Mouse (Mus musculus) midbrain, embryonic 13.5 days (tissue): Measurements from ENCODE around the gene Slc2a1. TPM values are rescaled to one million over a fixed set of nuclear protein-coding genes. Genes with fewer than 3 reads are reported as not detected.

ENCODE experiments used
- ATAC-seq: fragments of 200-750 bp; cut with Nextera tagmentation; 2 replicates; pipeline ENCODE4 v1.8.0; 2017; ENCODE audit warnings: mild to moderate bottlenecking, moderate TSS enrichment, moderate library complexity
- H3K27ac ChIP-seq: fragments of 300-500 bp; sonication (generic); 2 replicates; pipeline ENCODE4 v1.5.1; 2015; ENCODE audit warnings: inconsistent platforms, mild to moderate bottlenecking, moderate library complexity
- H3K27me3 ChIP-seq: fragments of 300-500 bp; sonication (generic); 2 replicates; pipeline ENCODE4 v1.6.1; 2015; ENCODE audit warnings: mild to moderate bottlenecking, inconsistent platforms
- H3K36me3 ChIP-seq: fragments of 300-500 bp; sonication (generic); 2 replicates; pipeline ENCODE4 v1.6.1; 2015; ENCODE audit warnings: mild to moderate bottlenecking, inconsistent platforms
- H3K4me1 ChIP-seq: fragments of 300-500 bp; sonication (generic); replicated peaks from 2 replicates; pipeline ENCODE4 v1.6.1; 2015; ENCODE audit warnings: inconsistent platforms
- H3K4me2 ChIP-seq: fragments of 300-500 bp; sonication (generic); replicated peaks from 2 replicates; pipeline ENCODE4 v1.6.1; 2015; ENCODE audit warnings: moderate library complexity, mild to moderate bottlenecking, inconsistent platforms
- H3K4me3 ChIP-seq: fragments of 300-500 bp; sonication (generic); replicated peaks from 2 replicates; pipeline ENCODE4 v1.5.1; 2015; ENCODE audit warnings: mild to moderate bottlenecking, inconsistent platforms
- H3K9ac ChIP-seq: fragments of 300-500 bp; sonication (generic); replicated peaks from 2 replicates; pipeline ENCODE4 v1.6.1; 2015; ENCODE audit warnings: mild to moderate bottlenecking, inconsistent platforms
- H3K9me3 ChIP-seq: fragments of 300-500 bp; sonication (generic); 2 replicates; pipeline ENCODE4 v1.6.1; 2016; ENCODE audit warnings: mild to moderate bottlenecking, inconsistent platforms
- WGBS: fragments of 180-500 bp; shearing (Covaris S2); methylation state at CpG from one replicate; pipeline ENCODE4 v1.1.7; 2015; 5-methylcytosine and 5-hydroxymethylcytosine counted together
- polyA plus RNA-seq: library from polyadenylated mRNA; unstranded; fragments of >200 nt; fragmentation: Nextera tagmentation; extraction: Ambion mirVana; gene quantifications from 2 replicates; pipeline ENCODE4 v1.2.1, GENCODE M21; 2015

Gene Slc2a1
- polyA plus RNA-seq, 1 experiment from 2014 or later = 104 TPM

- H3K4me2 ChIP-seq = no peak overlapping the region
- no peaks in the 10 kb centered on the region for H3K36me3 ChIP-seq
- H3K9ac ChIP-seq = no peak overlapping the region
- peaks cover 34% of the 10 kb centered on the region for H3K4me1 ChIP-seq
- no peak overlapping the region for H3K27ac ChIP-seq
- peaks cover 26% of the 10 kb centered on the region for H3K27me3 ChIP-seq
- 37% methylated on average over 7 of the region's 7 CpGs for WGBS
- H3K4me3 ChIP-seq = no peak overlapping the region
- no peaks in the 10 kb centered on the region; the same call in 1 of the 2 replicates for H3K9me3 ChIP-seq
- ATAC-seq = no peak
Observed at GRCm38 (mm10) chr4:119075273-119075672, 33.2 kb upstream of the Slc2a1 start.

- Histone ChIP-seq H3K4me3 (no peak overlapping the region), H3K27ac (no peak overlapping the region), H3K9ac (no peak overlapping the region), H3K9me3 (no peaks in the 10 kb centered on the region; the same call in 1 of the 2 replicates), H3K4me2 (no peak overlapping the region), H3K27me3 (peaks cover 26% of the 10 kb centered on the region), H3K4me1 (peaks cover 23% of the 10 kb centered on the region), H3K36me3 (no peaks in the 10 kb centered on the region)
- 81% methylated on average over 11 of the region's 11 CpGs for WGBS
- no peak for ATAC-seq
Observed at GRCm38 (mm10) chr4:119076336-119076735, 32.2 kb upstream of the Slc2a1 start.

GRCm38 (mm10) chr4:119077084-119077682 lies 31.3 kb upstream of the Slc2a1 start:
- peaks cover 14% of the 10 kb centered on the region for H3K4me1 ChIP-seq
- no peak overlapping the region for H3K4me2 ChIP-seq
- H3K9me3 ChIP-seq = no peaks in the 10 kb centered on the region; the same call in 1 of the 2 replicates
- H3K27me3 ChIP-seq = peaks cover 19% of the 10 kb centered on the region
- H3K27ac ChIP-seq = no peak overlapping the region
- H3K36me3 ChIP-seq = no peaks in the 10 kb centered on the region
- no peak overlapping the region for H3K4me3 ChIP-seq
- 71% methylated on average over 13 of the region's 13 CpGs for WGBS
- no peak overlapping the region for H3K9ac ChIP-seq
- no peak for ATAC-seq

- Histone ChIP-seq H3K4me2 (no peak overlapping the region), H3K4me1 (no peaks in the 10 kb centered on the region), H3K27me3 (no peaks in the 10 kb centered on the region), H3K4me3 (no peak overlapping the region), H3K9me3 (no peaks in the 10 kb centered on the region; the same call in 1 of the 2 replicates), H3K36me3 (no peaks in the 10 kb centered on the region), H3K9ac (no peak overlapping the region), H3K27ac (no peak overlapping the region)
- 92% methylated on average over 6 of the region's 6 CpGs for WGBS
- no peak for ATAC-seq
Observed at GRCm38 (mm10) chr4:119079928-119080327, 28.6 kb upstream of the Slc2a1 start.

GRCm38 (mm10) chr4:119082740-119083231 lies 25.7 kb upstream of the Slc2a1 start:
- ATAC-seq = no peak
- Histone ChIP-seq H3K9ac (no peak overlapping the region), H3K4me1 (no peaks in the 10 kb centered on the region), H3K36me3 (no peaks in the 10 kb centered on the region), H3K4me2 (no peak overlapping the region), H3K27ac (no peak overlapping the region), H3K4me3 (no peak overlapping the region), H3K27me3 (no peaks in the 10 kb centered on the region), H3K9me3 (no peaks in the 10 kb centered on the region; the same call in 1 of the 2 replicates)
- 82% methylated on average over 3 of the region's 3 CpGs for WGBS

- ATAC-seq = no peak
- no peak overlapping the region for H3K4me3 ChIP-seq
- WGBS = 67% methylated on average over 2 of the region's 2 CpGs
Observed at GRCm38 (mm10) chr4:119088424-119088823, 20.1 kb upstream of the Slc2a1 start.

GRCm38 (mm10) chr4:119093890-119094289 lies 14.6 kb upstream of the Slc2a1 start:
- Histone ChIP-seq H3K9ac (no peak overlapping the region), H3K4me1 (no peaks in the 10 kb centered on the region)
- 82% methylated on average over 7 of the region's 7 CpGs for WGBS

More at GRCm38 (mm10) chr4:119088424-119088823, 20.1 kb upstream of the Slc2a1 start:
- Histone ChIP-seq H3K36me3 (no peaks in the 10 kb centered on the region), H3K4me1 (no peaks in the 10 kb centered on the region), H3K4me2 (no peak overlapping the region), H3K27ac (no peak overlapping the region), H3K27me3 (no peaks in the 10 kb centered on the region), H3K9me3 (no peaks in the 10 kb centered on the region), H3K9ac (no peak overlapping the region)

GRCm38 (mm10) chr4:119094987-119095386 lies 13.5 kb upstream of the Slc2a1 start:
- no peak overlapping the region for H3K27ac ChIP-seq
- WGBS = 26% methylated on average over 4 of the region's 4 CpGs
- no peak overlapping the region for H3K4me3 ChIP-seq
- no peaks in the 10 kb centered on the region for H3K9me3 ChIP-seq
- H3K4me2 ChIP-seq = no peak overlapping the region
- no peak overlapping the region for H3K9ac ChIP-seq
- no peaks in the 10 kb centered on the region for H3K27me3 ChIP-seq
- no peaks in the 10 kb centered on the region for H3K4me1 ChIP-seq
- H3K36me3 ChIP-seq = no peaks in the 10 kb centered on the region
- ATAC-seq = no peak

More at GRCm38 (mm10) chr4:119093890-119094289, 14.6 kb upstream of the Slc2a1 start:
- Histone ChIP-seq H3K4me2 (no peak overlapping the region), H3K36me3 (no peaks in the 10 kb centered on the region), H3K9me3 (no peaks in the 10 kb centered on the region), H3K27me3 (no peaks in the 10 kb centered on the region), H3K27ac (no peak overlapping the region), H3K4me3 (no peak overlapping the region)
- ATAC-seq = no peak

GRCm38 (mm10) chr4:119096401-119096800 lies 12.1 kb upstream of the Slc2a1 start:
- WGBS = 73% methylated on average over 3 of the region's 3 CpGs
- Histone ChIP-seq H3K36me3 (no peaks in the 10 kb centered on the region), H3K4me2 (no peak overlapping the region), H3K27ac (no peak overlapping the region), H3K4me3 (no peak overlapping the region), H3K9me3 (no peaks in the 10 kb centered on the region), H3K27me3 (no peaks in the 10 kb centered on the region), H3K9ac (no peak overlapping the region), H3K4me1 (no peaks in the 10 kb centered on the region)
- ATAC-seq = no peak

- no peaks in the 10 kb centered on the region for H3K4me1 ChIP-seq
- 86% methylated on average over 4 of the region's 4 CpGs for WGBS
- no peak overlapping the region for H3K4me2 ChIP-seq
- no peaks in the 10 kb centered on the region for H3K9me3 ChIP-seq
- no peaks in the 10 kb centered on the region for H3K27me3 ChIP-seq
- ATAC-seq = no peak
- no peak overlapping the region for H3K4me3 ChIP-seq
- no peak overlapping the region for H3K9ac ChIP-seq
- no peaks in the 10 kb centered on the region for H3K36me3 ChIP-seq
- no peak overlapping the region for H3K27ac ChIP-seq
Observed at GRCm38 (mm10) chr4:119097421-119097820, 11.1 kb upstream of the Slc2a1 start.

GRCm38 (mm10) chr4:119098216-119099210 lies 10.0 kb upstream of the Slc2a1 start:
- Histone ChIP-seq H3K36me3 (no peaks in the 10 kb centered on the region), H3K4me3 (no peak overlapping the region), H3K4me2 (no peak overlapping the region), H3K27me3 (no peaks in the 10 kb centered on the region), H3K4me1 (no peaks in the 10 kb centered on the region), H3K9ac (no peak overlapping the region), H3K27ac (no peak overlapping the region), H3K9me3 (no peaks in the 10 kb centered on the region)
- WGBS = 70% methylated on average over 8 of the region's 8 CpGs
- ATAC-seq = no peak

- Histone ChIP-seq H3K4me1 (peaks cover 15% of the 10 kb centered on the region), H3K27ac (no peak overlapping the region), H3K27me3 (no peaks in the 10 kb centered on the region), H3K9ac (no peak overlapping the region), H3K4me3 (no peak overlapping the region), H3K36me3 (no peaks in the 10 kb centered on the region), H3K4me2 (no peak overlapping the region), H3K9me3 (no peaks in the 10 kb centered on the region)
- no peak for ATAC-seq
- 91% methylated on average over 3 of the region's 3 CpGs for WGBS
Observed at GRCm38 (mm10) chr4:119101392-119101791, 7.1 kb upstream of the Slc2a1 start.
